Mouse (Mus musculus): ENCODE measurements at regions not wholly inside any gene's neighbourhood (a gene's known extent, or its start where the extent isn't known, plus 50 kb on each side); places are given as distances from the start of the nearest gene placed in this dataset.

DNA sequence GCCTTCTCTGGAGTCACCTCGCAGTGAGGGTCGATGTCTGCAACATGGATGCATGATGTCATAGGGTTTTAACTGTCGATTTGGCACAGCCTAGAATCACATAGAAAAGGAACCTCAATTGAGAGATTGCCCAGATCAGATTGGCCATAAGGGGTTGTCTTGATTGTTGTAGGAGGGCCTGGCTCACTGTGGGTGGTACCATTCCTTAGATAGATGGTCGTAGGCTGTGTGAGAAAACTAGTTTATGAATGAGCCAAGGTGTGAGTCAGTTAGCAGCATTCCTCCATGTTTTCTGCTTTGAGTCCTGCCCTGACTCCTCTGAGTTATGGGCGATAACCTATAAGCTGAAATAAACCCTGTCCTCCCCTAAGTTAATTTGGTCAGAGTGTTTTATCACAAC is 343.9 kb downstream of the Phkb start:
- DNase-seq (ENCODE audit: low spot score), result no peak
- H3K27ac ChIP-seq, result no peak overlapping the region
- no peak overlapping the region for H3K4me2 ChIP-seq (ENCODE audit: low read length)
- H3K9ac ChIP-seq (ENCODE audit: low read depth, low read length), result no peak overlapping the region
- no peak overlapping the region for H3K4me3 ChIP-seq (replicated peaks; ENCODE audit: low read depth, low read length)
- 87% methylated on average over 5 of the region's 5 CpGs for WGBS
- no peaks in the 10 kb centered on the region for H3K27me3 ChIP-seq (ENCODE audit: insufficient read depth, low read length)
- no peak for ATAC-seq (replicated peaks; ENCODE audit: low FRiP score, low read depth)
- no peaks in the 10 kb centered on the region for H3K4me1 ChIP-seq (replicated peaks; ENCODE audit: insufficient read depth, low read length)
- no peaks in the 10 kb centered on the region for H3K9me3 ChIP-seq (replicated peaks; ENCODE audit: low read length)
- no peaks in the 10 kb centered on the region for H3K36me3 ChIP-seq (ENCODE audit: insufficient read depth, low read length)
- TF ChIP-seq CTCF (IDR thresholded peaks at IDR 0.05; ENCODE audit: low read depth), result no peak

DNA sequence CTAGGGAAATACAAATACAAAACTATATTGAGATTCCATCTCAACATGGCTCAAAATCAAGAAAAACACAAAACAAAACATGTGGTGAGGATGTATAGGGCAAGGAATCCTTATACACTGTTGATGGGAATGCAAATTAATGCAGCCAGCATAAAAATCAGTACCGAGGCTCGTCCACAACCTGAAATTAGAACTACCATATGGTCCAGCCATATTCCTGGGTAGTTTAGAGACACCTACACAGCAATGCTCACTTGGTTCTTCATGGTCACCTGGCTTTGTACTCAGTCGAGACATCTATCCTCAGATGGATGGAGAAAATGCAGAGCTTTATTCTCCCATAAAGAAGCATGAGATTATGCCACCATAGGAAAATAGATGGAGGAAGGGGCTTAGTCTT is 340.0 kb downstream of the Phkb start:
- TF ChIP-seq CTCF (IDR thresholded peaks at IDR 0.05; ENCODE audit: low read depth), result no peak
- no peaks in the 10 kb centered on the region for H3K27me3 ChIP-seq (ENCODE audit: insufficient read depth, low read length)
- H3K36me3 ChIP-seq (ENCODE audit: insufficient read depth, low read length), result no peaks in the 10 kb centered on the region
- WGBS, result 86% methylated on average over 3 of the region's 3 CpGs
- no peak for ATAC-seq (replicated peaks; ENCODE audit: low FRiP score, low read depth)
- no peak overlapping the region for H3K9ac ChIP-seq (ENCODE audit: low read depth, low read length)
- DNase-seq (ENCODE audit: low spot score), result no peak
- no peak overlapping the region for H3K4me2 ChIP-seq (ENCODE audit: low read length)
- H3K9me3 ChIP-seq (replicated peaks; ENCODE audit: low read length), result no peaks in the 10 kb centered on the region
- no peak overlapping the region for H3K27ac ChIP-seq
- H3K4me1 ChIP-seq (replicated peaks; ENCODE audit: insufficient read depth, low read length), result no peaks in the 10 kb centered on the region
- no peak overlapping the region for H3K4me3 ChIP-seq (replicated peaks; ENCODE audit: low read depth, low read length)

DNA sequence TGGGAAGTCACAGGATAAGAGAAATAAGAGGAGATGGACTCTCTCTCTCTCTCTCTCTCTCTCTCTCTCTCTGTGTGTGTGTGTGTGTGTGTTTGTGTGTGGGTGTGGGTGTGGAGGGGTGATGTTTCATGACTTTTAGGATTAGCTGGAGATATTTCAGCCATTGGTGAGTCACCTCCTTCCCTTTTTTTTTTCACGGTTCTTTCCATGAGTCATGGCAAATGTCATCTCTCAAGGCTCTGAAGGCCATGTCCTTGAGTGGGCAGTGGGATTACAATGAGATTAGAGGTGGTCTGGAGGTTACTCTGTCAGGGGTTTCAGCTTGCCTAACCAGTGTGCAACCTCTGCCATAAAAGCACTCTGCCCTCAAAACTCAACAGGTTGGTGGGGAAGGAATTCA is 329.3 kb downstream of the Phkb start:
- H3K27ac ChIP-seq, result no peak overlapping the region
- H3K27me3 ChIP-seq (ENCODE audit: insufficient read depth, low read length), result no peaks in the 10 kb centered on the region
- H3K9me3 ChIP-seq (replicated peaks; ENCODE audit: low read length), result no peaks in the 10 kb centered on the region
- no peaks in the 10 kb centered on the region for H3K4me1 ChIP-seq (replicated peaks; ENCODE audit: insufficient read depth, low read length)
- no peak overlapping the region for H3K4me3 ChIP-seq (replicated peaks; ENCODE audit: low read depth, low read length)
- TF ChIP-seq CTCF (IDR thresholded peaks at IDR 0.05; ENCODE audit: low read depth), result no peak
- ATAC-seq (replicated peaks; ENCODE audit: low FRiP score, low read depth), result no peak
- no peak overlapping the region for H3K9ac ChIP-seq (ENCODE audit: low read depth, low read length)
- H3K36me3 ChIP-seq (ENCODE audit: insufficient read depth, low read length), result no peaks in the 10 kb centered on the region
- H3K4me2 ChIP-seq (ENCODE audit: low read length), result no peak overlapping the region
- no peak for DNase-seq (ENCODE audit: low spot score)
- 59% methylated on average over 1 of the region's 1 CpGs for WGBS

DNA sequence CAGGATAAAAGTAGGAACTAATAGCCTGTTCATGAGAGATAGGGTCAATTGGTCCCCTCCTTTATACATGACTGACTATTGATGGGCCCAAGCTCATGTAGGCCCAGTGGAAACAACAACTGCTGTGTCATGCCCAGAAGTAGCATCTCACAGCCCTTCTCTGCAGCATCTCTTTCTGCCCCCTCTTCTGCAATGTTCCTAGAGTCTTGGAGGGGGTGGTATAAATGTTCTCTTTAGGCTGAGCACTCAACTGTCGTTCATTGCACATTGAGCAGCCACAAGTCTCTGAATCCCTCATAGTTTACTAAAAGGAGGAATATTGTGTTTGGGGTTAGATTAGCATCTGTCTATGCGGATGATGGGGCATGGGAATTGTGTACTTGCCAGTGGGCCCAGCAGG is 324.1 kb downstream of the Phkb start:
- Histone ChIP-seq H3K4me1 (replicated peaks; ENCODE audit: insufficient read depth, low read length) (no peaks in the 10 kb centered on the region), H3K27me3 (ENCODE audit: insufficient read depth, low read length) (no peaks in the 10 kb centered on the region), H3K9me3 (replicated peaks; ENCODE audit: low read length) (no peaks in the 10 kb centered on the region), H3K4me2 (ENCODE audit: low read length) (no peak overlapping the region), H3K36me3 (ENCODE audit: insufficient read depth, low read length) (no peaks in the 10 kb centered on the region), H3K4me3 (replicated peaks; ENCODE audit: low read depth, low read length) (no peak overlapping the region), H3K27ac (no peak overlapping the region), H3K9ac (ENCODE audit: low read depth, low read length) (no peak overlapping the region)
- no peak for TF ChIP-seq CTCF (IDR thresholded peaks at IDR 0.05; ENCODE audit: low read depth)
- DNase-seq (ENCODE audit: low spot score), result no peak
- 90% methylated on average over 2 of the region's 2 CpGs for WGBS
- no peak for ATAC-seq (replicated peaks; ENCODE audit: low FRiP score, low read depth)

DNA sequence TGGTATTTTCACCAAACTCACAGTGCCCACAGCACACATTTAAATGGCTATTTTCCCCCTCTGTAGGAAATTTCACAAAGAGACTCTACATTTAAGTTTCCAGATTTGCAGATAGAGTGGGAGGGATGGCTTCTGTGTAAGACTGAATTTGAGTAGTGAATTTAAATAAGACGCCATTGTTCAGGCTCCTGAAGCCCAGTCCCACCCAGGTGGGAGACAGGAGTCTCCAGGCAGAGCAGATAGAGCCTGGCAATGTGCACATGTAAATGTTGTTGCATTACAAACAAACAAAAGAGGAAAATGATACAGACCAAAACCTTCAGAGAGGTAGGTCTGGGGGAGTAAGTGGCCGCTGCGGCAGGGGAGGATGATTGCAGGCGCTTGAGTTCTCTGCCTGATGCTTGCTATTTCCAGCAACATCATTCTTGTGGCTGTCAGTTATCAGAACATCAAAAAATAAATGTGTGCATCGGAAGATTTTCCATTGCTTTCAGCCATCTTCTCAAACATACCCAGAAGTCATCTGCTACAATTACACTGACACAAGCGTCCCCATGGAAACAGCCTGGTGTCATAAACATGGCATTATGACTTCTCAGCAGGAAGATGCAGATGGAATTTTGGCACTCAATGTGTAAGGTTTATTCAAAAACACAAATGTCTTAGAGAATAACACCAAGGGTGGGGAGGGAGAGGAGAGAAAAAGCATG is 318.5 kb downstream of the Phkb start:
- Histone ChIP-seq H3K4me3 (replicated peaks; ENCODE audit: low read depth, low read length) (no peak overlapping the region), H3K36me3 (ENCODE audit: insufficient read depth, low read length) (no peaks in the 10 kb centered on the region), H3K9ac (ENCODE audit: low read depth, low read length) (no peak overlapping the region), H3K27me3 (ENCODE audit: insufficient read depth, low read length) (no peaks in the 10 kb centered on the region), H3K27ac (no peak overlapping the region), H3K4me1 (replicated peaks; ENCODE audit: insufficient read depth, low read length) (no peaks in the 10 kb centered on the region), H3K9me3 (replicated peaks; ENCODE audit: low read length) (no peaks in the 10 kb centered on the region), H3K4me2 (ENCODE audit: low read length) (no peak overlapping the region)
- ATAC-seq (replicated peaks; ENCODE audit: low FRiP score, low read depth), result no peak
- WGBS, result 85% methylated on average over 6 of the region's 6 CpGs
- no peak for TF ChIP-seq CTCF (IDR thresholded peaks at IDR 0.05; ENCODE audit: low read depth)
- no peak for DNase-seq (ENCODE audit: low spot score)

DNA sequence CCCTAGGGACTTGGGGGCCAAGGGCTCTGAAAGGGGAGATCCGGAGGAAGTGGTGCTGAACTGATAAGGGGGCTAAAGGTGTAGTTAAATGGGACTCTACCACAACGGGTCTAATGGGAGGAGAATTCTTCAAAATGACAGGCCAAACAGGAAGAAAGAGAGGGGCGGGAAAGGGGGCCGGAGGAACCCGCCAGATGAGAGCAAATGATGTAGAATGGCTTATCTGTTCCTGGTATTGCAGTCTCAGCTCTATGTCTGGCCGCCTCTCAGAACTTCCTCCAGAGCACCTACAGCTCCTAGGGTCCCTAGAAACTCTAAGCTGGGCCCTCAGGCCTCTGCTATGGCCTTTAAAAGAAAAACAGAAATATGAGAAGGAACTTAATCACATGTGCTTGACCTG is 306.8 kb downstream of the Phkb start:
- Histone ChIP-seq H3K9me3 (replicated peaks; ENCODE audit: low read length) (no peaks in the 10 kb centered on the region), H3K4me2 (ENCODE audit: low read length) (no peak overlapping the region), H3K9ac (ENCODE audit: low read depth, low read length) (no peak overlapping the region), H3K27ac (no peak overlapping the region), H3K27me3 (ENCODE audit: insufficient read depth, low read length) (no peaks in the 10 kb centered on the region), H3K4me3 (replicated peaks; ENCODE audit: low read depth, low read length) (no peak overlapping the region), H3K36me3 (ENCODE audit: insufficient read depth, low read length) (no peaks in the 10 kb centered on the region), H3K4me1 (replicated peaks; ENCODE audit: insufficient read depth, low read length) (0 out of 2 replicates have a peak, but pooled peaks cover 3% of the 10 kb centered on the region)
- WGBS, result 20% methylated on average over 6 of the region's 6 CpGs
- no peak for TF ChIP-seq CTCF (IDR thresholded peaks at IDR 0.05; ENCODE audit: low read depth)
- no peak for ATAC-seq (replicated peaks; ENCODE audit: low FRiP score, low read depth)
- DNase-seq (ENCODE audit: low spot score), result peak; percentile 33

DNA sequence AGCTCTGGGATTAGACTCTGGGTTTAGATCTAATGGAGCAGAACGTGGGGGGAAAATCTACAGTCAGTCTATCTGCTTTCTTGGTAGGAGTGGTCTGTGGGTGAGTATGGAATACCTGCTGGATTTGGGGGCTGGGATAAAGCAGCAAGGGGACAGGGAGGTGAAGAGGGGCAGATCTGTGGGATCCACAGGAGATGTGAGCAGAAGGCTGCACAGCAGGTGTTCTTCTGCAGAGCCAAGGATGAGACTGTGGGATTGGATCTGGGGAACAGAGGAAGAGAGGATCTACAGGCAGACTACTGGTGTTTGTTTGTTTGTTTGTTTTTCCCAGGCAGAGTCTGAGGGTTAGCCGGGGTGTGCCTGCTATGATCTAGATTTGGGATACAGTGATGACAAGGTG is 284.5 kb downstream of the Phkb start:
- Histone ChIP-seq H3K27ac (no peak overlapping the region), H3K9me3 (replicated peaks; ENCODE audit: low read length) (no peaks in the 10 kb centered on the region), H3K9ac (ENCODE audit: low read depth, low read length) (no peak overlapping the region), H3K27me3 (ENCODE audit: insufficient read depth, low read length) (no peaks in the 10 kb centered on the region), H3K4me1 (replicated peaks; ENCODE audit: insufficient read depth, low read length) (no peaks in the 10 kb centered on the region), H3K4me3 (replicated peaks; ENCODE audit: low read depth, low read length) (no peak overlapping the region), H3K36me3 (ENCODE audit: insufficient read depth, low read length) (no peaks in the 10 kb centered on the region), H3K4me2 (ENCODE audit: low read length) (no peak overlapping the region)
- no peak for TF ChIP-seq CTCF (IDR thresholded peaks at IDR 0.05; ENCODE audit: low read depth)
- no peak for ATAC-seq (replicated peaks; ENCODE audit: low FRiP score, low read depth)
- DNase-seq (ENCODE audit: low spot score), result no peak
- WGBS, result 68% methylated on average over 2 of the region's 2 CpGs

Data from kidney, postnatal 0 days (tissue).